Mouse (Mus musculus): ENCODE data around the gene Iqgap3.

Iqgap3 gene

GRCm38 (mm10) chr3:88150999-88151364 is 69.2 kb downstream of the Iqgap3 start:
- no peak for DNase-seq (ENCODE audit: low read depth)

- no peak for DNase-seq (ENCODE audit: low read depth)
Observed at GRCm38 (mm10) chr3:88152056-88152455, 70.3 kb downstream of the Iqgap3 start.

GRCm38 (mm10) chr3:88153290-88154011 is 71.7 kb downstream of the Iqgap3 start:
- DNase-seq (ENCODE audit: low read depth): no peak

- no peak for DNase-seq (ENCODE audit: low read depth)
Observed at GRCm38 (mm10) chr3:88154236-88154635, 72.5 kb downstream of the Iqgap3 start.

- DNase-seq (ENCODE audit: low read depth): no peak
Observed at GRCm38 (mm10) chr3:88156817-88157216, 75.0 kb downstream of the Iqgap3 start.

- DNase-seq (ENCODE audit: low read depth): no peak
Observed at GRCm38 (mm10) chr3:88157771-88158597, 76.2 kb downstream of the Iqgap3 start.

- no peak for DNase-seq (ENCODE audit: low read depth)
Observed at GRCm38 (mm10) chr3:88158991-88159390, 77.2 kb downstream of the Iqgap3 start.

GRCm38 (mm10) chr3:88160856-88161255 is 79.1 kb downstream of the Iqgap3 start:
- no peak for DNase-seq (ENCODE audit: low read depth)

- no peak for DNase-seq (ENCODE audit: low read depth)
Observed at GRCm38 (mm10) chr3:88162259-88162658, 80.5 kb downstream of the Iqgap3 start.

- no peak for DNase-seq (ENCODE audit: low read depth)
Observed at GRCm38 (mm10) chr3:88162811-88163210, 81.0 kb downstream of the Iqgap3 start.

GRCm38 (mm10) chr3:88163847-88164246 is 82.1 kb downstream of the Iqgap3 start:
- no peak for DNase-seq (ENCODE audit: low read depth)

GRCm38 (mm10) chr3:88164263-88164662 is 82.5 kb downstream of the Iqgap3 start:
- DNase-seq (ENCODE audit: low read depth): no peak

- DNase-seq (ENCODE audit: low read depth): no peak
Observed at GRCm38 (mm10) chr3:88166056-88166455, 84.3 kb downstream of the Iqgap3 start.

GRCm38 (mm10) chr3:88170361-88170760 is 88.6 kb downstream of the Iqgap3 start:
- DNase-seq (ENCODE audit: low read depth): no peak
